Mouse (Mus musculus): ENCODE measurements at regions not wholly inside any gene's neighbourhood (a gene's known extent, or its start where the extent isn't known, plus 50 kb on each side); places are given as distances from the start of the nearest gene placed in this dataset.

DNA sequence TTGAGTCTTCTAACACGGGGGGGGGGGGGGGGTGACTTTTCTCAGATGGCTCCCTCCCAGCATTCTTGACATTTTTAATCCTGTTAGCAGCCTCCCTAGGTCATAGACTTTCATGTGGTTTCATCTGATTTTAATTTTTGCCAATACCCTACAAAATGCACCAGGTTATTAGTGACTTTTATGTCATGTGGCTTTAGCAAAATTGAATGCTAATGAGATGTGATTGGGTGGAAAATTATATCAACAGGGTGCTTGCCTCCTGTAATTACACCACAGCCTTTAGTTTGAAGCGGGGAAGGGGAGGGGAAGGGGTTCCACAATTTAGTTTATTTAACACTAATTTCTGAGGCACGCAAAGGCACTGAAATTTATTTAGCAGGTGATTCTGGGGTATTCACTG lies 200.6 kb upstream of the Ano5 start:
- no peaks in the 10 kb centered on the region for H3K36me3 ChIP-seq
- WGBS, result 56% methylated on average over 3 of the region's 3 CpGs
- H3K4me1 ChIP-seq, result no peaks in the 10 kb centered on the region
- no peaks in the 10 kb centered on the region for H3K27me3 ChIP-seq
- H3K9ac ChIP-seq (replicated peaks), result no peak overlapping the region
- no peak overlapping the region for H3K4me2 ChIP-seq (replicated peaks)
- no peak overlapping the region for H3K4me3 ChIP-seq
- no peak overlapping the region for H3K27ac ChIP-seq (replicated peaks)
- ATAC-seq (ENCODE audit: low FRiP score, low read depth), result no peak
- H3K9me3 ChIP-seq, result no peaks in the 10 kb centered on the region

DNA sequence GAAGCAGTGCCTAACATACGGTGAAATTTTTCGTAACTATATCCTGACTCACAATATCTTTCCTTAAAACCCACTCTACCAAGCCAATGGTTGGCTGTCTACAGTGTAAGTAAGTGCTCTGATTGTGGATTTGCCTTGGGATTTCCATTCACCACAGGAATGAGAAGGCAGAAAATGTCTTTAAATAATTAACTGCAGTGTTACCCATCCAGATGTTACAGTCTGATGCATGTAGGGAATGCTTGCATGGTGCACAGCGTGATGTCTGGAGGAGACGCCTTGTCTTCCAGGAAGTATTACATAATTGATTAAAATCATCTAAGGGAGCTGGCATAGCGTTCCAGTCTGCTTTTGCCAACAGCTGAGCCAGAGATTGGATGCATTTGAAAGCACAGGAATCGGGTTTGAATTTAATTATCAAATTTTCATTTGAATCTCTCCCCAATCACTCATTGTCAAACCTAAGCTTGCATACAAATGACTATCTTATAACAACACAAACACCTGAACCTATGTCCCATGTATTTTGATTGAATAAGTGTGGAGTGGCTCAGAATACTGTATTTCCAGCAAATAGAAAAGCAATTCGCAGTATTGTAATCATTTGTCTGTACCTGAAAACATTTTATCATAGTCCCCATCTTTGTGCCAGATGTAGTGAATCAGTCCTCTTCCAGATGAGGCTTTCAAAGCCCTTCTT lies 170.8 kb upstream of the Ano5 start:
- Histone ChIP-seq H3K9ac (replicated peaks) (no peak overlapping the region), H3K4me1 (no peaks in the 10 kb centered on the region), H3K27ac (replicated peaks) (no peak overlapping the region), H3K27me3 (no peaks in the 10 kb centered on the region), H3K4me3 (no peak overlapping the region), H3K9me3 (no peaks in the 10 kb centered on the region), H3K36me3 (no peaks in the 10 kb centered on the region), H3K4me2 (replicated peaks) (no peak overlapping the region)
- ATAC-seq (ENCODE audit: low FRiP score, low read depth), result no peak
- 82% methylated on average over 7 of the region's 7 CpGs for WGBS

DNA sequence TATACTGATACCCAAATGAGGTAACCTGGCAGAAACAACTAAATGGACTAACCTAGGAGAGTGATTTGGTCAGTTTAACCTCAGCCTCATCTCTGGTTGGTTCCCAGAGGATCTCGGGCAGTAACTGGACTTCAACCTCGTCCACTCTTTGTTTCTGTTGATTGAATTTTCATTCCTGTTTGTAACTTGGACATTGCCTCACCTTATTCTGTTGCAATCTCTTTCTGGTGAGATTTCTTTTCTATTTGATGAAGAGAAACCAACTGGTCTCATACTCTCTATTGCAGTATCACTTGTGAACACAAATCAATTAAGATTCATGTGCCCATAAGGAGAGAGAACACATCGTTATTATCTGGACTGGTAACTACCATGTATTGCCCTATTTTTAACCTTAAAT lies 163.3 kb upstream of the Ano5 start:
- WGBS, result 88% methylated on average over 3 of the region's 3 CpGs
- Histone ChIP-seq H3K27me3 (no peaks in the 10 kb centered on the region), H3K4me2 (replicated peaks) (no peak overlapping the region), H3K36me3 (no peaks in the 10 kb centered on the region), H3K27ac (replicated peaks) (no peak overlapping the region), H3K9me3 (no peaks in the 10 kb centered on the region), H3K9ac (replicated peaks) (no peak overlapping the region), H3K4me1 (no peaks in the 10 kb centered on the region), H3K4me3 (no peak overlapping the region)
- no peak for ATAC-seq (ENCODE audit: low FRiP score, low read depth)

DNA sequence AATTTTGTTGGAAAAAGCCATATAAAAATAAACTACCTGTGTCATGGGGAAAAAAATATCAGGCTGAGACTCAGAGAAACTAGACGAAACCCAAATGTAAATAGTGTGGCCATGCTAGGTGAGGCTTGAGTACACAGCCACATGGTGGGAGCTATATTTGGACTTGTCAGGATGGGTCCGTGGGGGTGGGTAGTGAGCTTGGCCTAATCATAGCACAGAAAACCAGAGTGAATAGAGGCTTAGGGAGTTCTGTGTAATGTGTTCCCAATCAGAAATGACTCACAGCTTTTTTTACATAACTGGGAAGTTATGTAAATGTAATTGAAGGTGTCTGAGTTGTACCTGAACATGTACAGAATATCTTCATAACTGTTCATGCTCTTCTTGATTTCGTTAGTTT lies 150.7 kb upstream of the Ano5 start:
- Histone ChIP-seq H3K4me1 (no peaks in the 10 kb centered on the region), H3K36me3 (no peaks in the 10 kb centered on the region), H3K27ac (replicated peaks) (no peak overlapping the region), H3K27me3 (no peaks in the 10 kb centered on the region), H3K4me3 (no peak overlapping the region), H3K9ac (replicated peaks) (no peak overlapping the region), H3K4me2 (replicated peaks) (no peak overlapping the region), H3K9me3 (no peaks in the 10 kb centered on the region)
- ATAC-seq (ENCODE audit: low FRiP score, low read depth), result no peak
- 77% methylated on average over 3 of the region's 3 CpGs for WGBS

DNA sequence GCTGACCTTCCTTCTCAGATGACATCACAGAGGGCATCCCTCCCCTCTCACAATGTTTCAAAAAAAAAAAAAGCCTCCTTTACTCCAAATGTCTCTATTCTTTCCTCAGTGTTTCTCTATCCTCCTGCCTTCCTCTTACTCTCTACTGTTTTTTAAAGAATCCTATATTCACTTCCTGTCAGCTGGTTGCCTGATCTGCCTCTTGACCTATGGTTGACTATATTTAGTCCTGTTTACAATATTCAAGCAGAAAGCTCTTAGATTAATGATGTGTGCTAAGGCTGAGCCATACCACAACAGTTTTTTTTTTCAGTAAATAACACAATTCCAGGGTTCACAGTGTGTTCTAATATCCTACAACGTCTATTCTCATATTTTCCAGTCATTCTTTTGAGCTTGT lies 133.2 kb upstream of the Ano5 start:
- H3K9me3 ChIP-seq, result no peaks in the 10 kb centered on the region

More for the DNA sequence above, 133.2 kb upstream of the Ano5 start:
- Histone ChIP-seq H3K4me3 (no peak overlapping the region), H3K9ac (replicated peaks) (no peak overlapping the region), H3K27ac (replicated peaks) (no peak overlapping the region), H3K4me1 (no peaks in the 10 kb centered on the region), H3K4me2 (replicated peaks) (no peak overlapping the region), H3K27me3 (no peaks in the 10 kb centered on the region), H3K36me3 (no peaks in the 10 kb centered on the region)
- 81% methylated on average over 1 of the region's 1 CpGs for WGBS
- ATAC-seq (ENCODE audit: low FRiP score, low read depth), result no peak

Data from midbrain, embryonic 12.5 days (tissue).